Mouse (Mus musculus) embryonic facial prominence, embryonic 10.5 days (tissue): ENCODE measurements around the gene Cldn19. TPM values are rescaled to one million over a fixed set of nuclear protein-coding genes. Genes with fewer than 3 reads are reported as not detected.
A peak's percentile ranks its signal among the peaks of the same experiment; 100 is the strongest.

Source experiments
- DNase-seq: peaks from one replicate; pipeline ENCODE4 v3.0.0-alpha.2; 2017; ENCODE audit warnings: low spot score
- H3K27ac ChIP-seq: fragments of 300-500 bp; sonication (generic); replicated peaks from 2 replicates; pipeline ENCODE4 v1.5.1; 2016; ENCODE audit warnings: mild to moderate bottlenecking
- H3K27me3 ChIP-seq: fragments of 300-500 bp; sonication (generic); replicated peaks from 2 replicates; pipeline ENCODE4 v1.6.1; 2016; ENCODE audit warnings: low read depth, mild to moderate bottlenecking; ENCODE audit not compliant: poor library complexity, severe bottlenecking
- H3K36me3 ChIP-seq: fragments of 300-500 bp; sonication (generic); replicated peaks from 2 replicates; pipeline ENCODE4 v1.6.1; 2016; ENCODE audit warnings: mild to moderate bottlenecking, moderate library complexity
- H3K4me1 ChIP-seq: fragments of 300-500 bp; sonication (generic); 2 replicates; pipeline ENCODE4 v1.6.1; 2016
- H3K4me3 ChIP-seq: fragments of 300-500 bp; sonication (generic); 2 replicates; pipeline ENCODE4 v1.5.1; 2016; ENCODE audit warnings: mild to moderate bottlenecking, moderate library complexity
- H3K9me3 ChIP-seq: fragments of 300-500 bp; sonication (generic); 2 replicates; pipeline ENCODE4 v1.6.1; 2016; ENCODE audit warnings: mild to moderate bottlenecking
- WGBS: fragments of 180-500 bp; shearing (Covaris S2); methylation state at CpG from one replicate; pipeline ENCODE4 v1.1.7; 2016; 5-methylcytosine and 5-hydroxymethylcytosine counted together
- polyA plus RNA-seq: library from polyadenylated mRNA; unstranded; fragments of >200 nt; fragmentation: Nextera tagmentation; extraction: Ambion mirVana; gene quantifications from 2 replicates; pipeline ENCODE4 v1.2.1, GENCODE M21; 2016

Gene Cldn19
- polyA plus RNA-seq, 1 experiment from 2014 or later: not detected

DNA sequence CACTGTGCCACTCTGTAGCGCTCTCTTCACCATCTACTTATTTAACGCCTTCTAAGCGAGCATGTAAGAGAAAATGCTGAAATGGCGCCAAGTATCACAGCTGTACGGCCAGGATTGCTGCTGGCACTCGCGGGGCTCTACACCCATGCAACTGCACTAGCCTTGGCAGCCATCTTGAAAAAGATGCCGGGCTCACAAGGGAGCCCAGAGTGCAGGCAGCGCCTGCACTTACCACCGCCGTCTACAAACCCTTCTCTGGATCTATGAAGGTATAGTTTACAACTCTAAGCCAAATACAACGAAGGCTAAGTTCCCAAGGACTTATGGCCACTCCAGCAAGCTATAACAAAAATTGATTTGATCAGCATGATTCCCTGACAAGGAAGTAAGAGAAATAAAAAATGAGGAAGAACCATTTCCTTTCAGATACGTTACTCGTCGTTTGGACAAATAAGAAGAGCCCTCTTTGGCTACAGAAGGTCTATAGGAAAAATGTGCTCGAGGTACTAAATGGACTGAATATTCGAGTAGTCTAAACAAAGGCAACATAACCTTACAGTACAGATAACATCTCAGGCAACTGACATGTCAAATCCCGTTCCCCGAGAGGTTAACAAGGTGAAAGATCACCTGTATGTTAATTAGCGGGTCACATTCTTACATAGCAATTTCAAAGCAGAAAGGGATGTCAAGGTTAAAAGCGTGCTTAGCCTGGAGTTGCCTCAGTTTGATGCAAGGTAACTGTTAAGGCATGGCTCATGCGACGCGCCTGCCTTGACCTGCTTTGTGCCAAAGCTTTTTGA lies 37.8 kb downstream of the Cldn19 start:
- Histone ChIP-seq H3K36me3 (peaks cover 47% of the 10 kb centered on the region), H3K27ac (peak overlapping the region; percentile 98)
- 3% methylated on average over 24 of the region's 24 CpGs for WGBS

DNA sequence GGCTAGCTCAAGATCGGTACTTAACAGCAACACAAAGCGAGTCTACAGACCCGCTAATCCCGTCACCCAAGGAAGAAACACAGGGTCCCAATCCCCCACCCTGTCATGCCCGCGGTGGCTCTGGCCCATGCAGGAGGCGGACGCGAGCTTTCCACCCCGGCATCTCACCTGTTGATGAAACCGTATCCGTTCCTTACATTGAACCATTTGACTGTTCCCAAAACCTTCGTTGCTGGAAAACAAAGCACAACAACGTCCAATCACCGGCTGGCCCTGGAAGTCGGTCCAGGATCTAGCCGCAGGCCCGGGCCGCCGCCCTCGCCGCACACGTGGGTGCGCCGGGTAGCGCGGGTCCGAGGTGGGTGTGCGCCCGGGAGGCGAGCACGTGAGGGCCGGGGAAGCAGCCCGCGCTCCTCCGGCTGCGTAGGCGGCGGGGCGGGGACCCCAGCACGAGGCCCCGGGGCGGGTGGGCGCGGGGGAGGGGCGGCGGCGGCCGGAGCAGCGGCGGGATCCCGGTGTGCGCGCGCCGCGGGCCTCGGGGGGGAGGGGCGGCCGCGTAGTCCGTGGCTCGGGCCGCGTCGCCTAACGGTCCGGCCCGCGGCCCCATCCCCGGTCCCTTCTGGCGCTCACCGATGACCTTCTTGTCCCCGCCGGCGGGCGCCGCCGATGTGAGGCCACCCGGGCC lies 38.5 kb downstream of the Cldn19 start:
- under 1% methylated on average over 78 of the region's 80 CpGs for WGBS
- Histone ChIP-seq H3K9me3 (no peaks in the 10 kb centered on the region), H3K36me3 (peaks cover 39% of the 10 kb centered on the region), H3K4me1 (peaks cover 27% of the 10 kb centered on the region), H3K27me3 (no peaks in the 10 kb centered on the region), H3K27ac (peak overlapping the region; percentile 98), H3K4me3 (peak overlapping the region; percentile 82)
- DNase-seq: peak; percentile 72

More for the DNA sequence above, 37.8 kb downstream of the Cldn19 start:
- DNase-seq: peak; percentile 56
- Histone ChIP-seq H3K9me3 (no peaks in the 10 kb centered on the region), H3K4me1 (peaks cover 27% of the 10 kb centered on the region), H3K27me3 (no peaks in the 10 kb centered on the region), H3K4me3 (peak overlapping the region; percentile 82)

DNA sequence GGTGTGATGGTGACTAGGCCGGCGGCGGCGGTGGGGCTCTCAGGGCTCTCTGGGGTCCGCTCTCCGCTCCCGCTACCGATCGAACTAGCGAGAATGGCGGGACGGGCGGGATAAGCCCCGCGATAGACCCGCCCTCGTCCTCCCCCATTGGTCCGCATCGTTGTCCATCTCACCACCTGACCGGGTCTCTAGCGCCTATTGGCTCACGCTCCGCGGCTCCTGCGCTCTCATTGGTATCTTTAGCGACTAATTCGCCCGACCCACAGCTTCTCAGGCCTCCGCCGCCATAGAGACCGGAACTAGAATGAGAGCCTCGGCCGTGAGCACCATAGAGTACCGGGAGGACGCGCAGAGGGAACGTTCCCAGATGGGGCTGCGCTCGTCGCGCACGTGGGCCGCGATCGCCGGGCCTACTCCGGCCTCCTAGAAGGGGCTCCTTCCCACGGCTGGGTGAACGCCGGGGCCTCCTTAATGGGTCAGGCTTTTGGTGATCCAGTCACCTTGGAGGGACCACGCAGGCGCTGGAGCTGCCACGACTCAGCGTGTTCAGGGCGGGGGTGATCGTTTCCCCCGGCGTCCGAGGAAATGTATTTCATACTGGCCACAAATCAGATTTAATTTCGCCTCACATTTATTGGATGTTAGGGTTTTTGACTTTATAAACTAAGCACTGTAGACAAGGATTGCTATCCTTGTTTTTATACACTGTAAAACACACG lies 39.4 kb downstream of the Cldn19 start, which contains the start of gene Ybx1:
Gene Ybx1 (minus strand): TSS at position 190 of the 719 bp plus-strand sequence.
- Histone ChIP-seq H3K27ac (peak within 1 kb of the TSS; percentile 98), H3K27me3 (no peaks in the 10 kb centered on the region), H3K4me1 (peaks cover 27% of the 10 kb centered on the region), H3K36me3 (peaks cover 33% of the 10 kb centered on the region), H3K9me3 (no peaks in the 10 kb centered on the region), H3K4me3 (peak within 1 kb of the TSS; percentile 82)
- WGBS: under 1% methylated on average over 61 of the region's 61 CpGs
- DNase-seq: peak; percentile 99

DNA sequence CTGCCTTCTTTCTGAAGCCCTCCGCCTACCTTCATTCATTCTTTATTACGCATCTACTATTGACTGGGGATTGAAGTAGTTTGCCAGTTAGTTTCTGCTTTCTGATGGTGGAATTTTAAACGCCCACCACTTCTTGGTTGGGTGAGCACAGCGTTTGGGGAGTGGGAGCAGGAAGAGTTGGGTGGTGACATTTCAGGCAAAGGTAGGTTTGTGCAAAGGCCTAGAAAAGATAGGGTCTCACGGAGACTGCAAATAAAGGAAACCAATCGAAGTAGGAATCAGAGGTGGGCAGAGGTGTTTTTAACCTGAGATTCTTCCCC lies 39.9 kb downstream of the Cldn19 start:
- WGBS: 12% methylated on average over 6 of the region's 6 CpGs
- Histone ChIP-seq H3K9me3 (no peaks in the 10 kb centered on the region), H3K27me3 (no peaks in the 10 kb centered on the region), H3K4me3 (peak overlapping the region; percentile 82), H3K27ac (peak overlapping the region; percentile 98), H3K36me3 (peaks cover 27% of the 10 kb centered on the region), H3K4me1 (peaks cover 27% of the 10 kb centered on the region)
- peak; percentile 19 for DNase-seq

DNA sequence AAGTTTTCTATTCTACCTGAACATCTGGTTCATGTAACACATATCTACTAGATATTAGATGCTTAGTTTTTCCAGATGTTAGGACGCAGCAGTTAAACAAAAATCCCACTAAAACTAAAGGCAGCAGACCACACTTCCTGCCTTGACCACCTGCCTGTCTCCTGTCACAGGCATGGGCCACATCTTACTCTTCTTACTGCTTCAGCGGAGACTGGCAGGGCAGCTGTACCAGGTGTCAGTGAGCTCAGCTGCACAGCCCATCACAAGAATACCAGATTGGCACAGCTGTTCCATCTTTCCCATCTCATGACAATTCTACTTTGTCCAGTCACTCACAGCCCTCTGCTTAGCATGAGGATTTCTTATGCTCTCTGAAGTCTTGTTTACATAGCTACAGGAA lies 42.1 kb downstream of the Cldn19 start:
- 72% methylated on average over 2 of the region's 2 CpGs for WGBS

DNA sequence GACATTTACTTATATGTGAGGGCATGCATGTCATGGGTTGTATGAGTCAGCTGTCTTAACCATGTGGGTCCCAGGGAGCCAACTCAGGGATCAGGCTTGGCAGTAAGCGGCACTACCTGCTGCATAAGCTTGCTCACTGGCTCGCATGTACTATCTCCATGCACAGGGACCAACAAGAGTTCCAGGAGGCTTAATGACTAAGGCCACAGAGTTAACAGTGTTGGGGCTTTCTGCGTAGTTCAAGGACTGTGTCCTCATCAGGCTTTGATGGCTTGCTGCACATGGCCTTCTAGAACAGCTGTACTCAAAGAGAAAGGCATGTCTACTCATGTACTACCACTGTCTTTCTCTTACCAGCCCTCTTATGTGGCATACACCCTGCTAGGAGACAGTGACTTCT lies 45.5 kb downstream of the Cldn19 start:
- H3K27ac ChIP-seq: no peak overlapping the region
- no peaks in the 10 kb centered on the region for H3K27me3 ChIP-seq
- H3K9me3 ChIP-seq: no peaks in the 10 kb centered on the region
- no peak overlapping the region for H3K4me3 ChIP-seq
- 93% methylated on average over 3 of the region's 3 CpGs for WGBS
- peaks cover 14% of the 10 kb centered on the region for H3K36me3 ChIP-seq
- H3K4me1 ChIP-seq: peaks cover under 1% of the 10 kb centered on the region; the same call in 1 of the 2 replicates
- no peak for DNase-seq

More for the DNA sequence above, 42.1 kb downstream of the Cldn19 start:
- no peak overlapping the region for H3K27ac ChIP-seq
- DNase-seq: no peak
- peaks cover 9% of the 10 kb centered on the region for H3K36me3 ChIP-seq
- H3K9me3 ChIP-seq: no peaks in the 10 kb centered on the region
- no peak overlapping the region for H3K4me3 ChIP-seq
- peaks cover 13% of the 10 kb centered on the region for H3K4me1 ChIP-seq
- H3K27me3 ChIP-seq: no peaks in the 10 kb centered on the region

DNA sequence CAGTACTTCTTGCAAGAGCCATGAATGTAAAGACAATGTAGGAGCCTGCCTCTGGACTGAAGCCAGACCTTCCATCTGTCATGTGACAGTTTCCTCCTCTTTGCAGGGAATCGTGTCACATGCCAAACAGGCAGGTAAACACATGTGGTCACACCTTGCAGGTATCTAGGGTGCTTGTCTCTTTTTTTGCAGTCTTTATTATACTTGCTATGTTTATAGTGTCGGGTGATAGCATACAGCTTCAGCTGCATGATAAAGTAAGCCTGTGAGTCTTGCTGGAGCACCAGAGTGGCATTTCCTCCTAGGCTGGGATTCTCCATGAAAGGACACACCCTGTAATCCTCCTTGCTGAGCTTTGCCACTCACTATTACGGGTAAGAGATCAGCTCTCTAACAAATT lies 46.6 kb downstream of the Cldn19 start:
- Histone ChIP-seq H3K9me3 (no peaks in the 10 kb centered on the region), H3K36me3 (peaks cover 24% of the 10 kb centered on the region), H3K4me3 (no peak overlapping the region), H3K4me1 (no peaks in the 10 kb centered on the region), H3K27me3 (no peaks in the 10 kb centered on the region), H3K27ac (no peak overlapping the region)
- no peak for DNase-seq
- WGBS: 83% methylated on average over 3 of the region's 3 CpGs

DNA sequence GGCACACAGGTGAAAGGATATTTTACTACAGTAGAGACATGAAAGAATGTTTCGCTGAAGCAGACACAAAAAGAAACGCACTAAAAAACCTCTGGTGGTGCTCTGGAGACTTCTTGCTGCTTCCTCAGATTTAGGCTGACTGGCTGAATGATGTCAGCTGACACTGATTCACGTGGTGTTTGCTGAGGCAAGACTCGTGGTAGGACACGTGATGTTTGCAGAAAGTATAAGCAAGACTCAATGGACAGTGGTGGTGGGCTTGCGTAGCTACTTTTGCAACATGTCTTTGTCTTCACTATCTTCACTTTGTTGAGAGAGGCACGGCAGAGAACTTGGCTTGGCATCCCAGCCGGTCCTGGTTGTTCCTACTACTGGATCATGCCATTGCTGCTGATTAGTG lies 48.1 kb downstream of the Cldn19 start:
- no peaks in the 10 kb centered on the region for H3K27me3 ChIP-seq
- H3K4me1 ChIP-seq: no peaks in the 10 kb centered on the region
- peaks cover 40% of the 10 kb centered on the region for H3K36me3 ChIP-seq
- WGBS: 91% methylated on average over 8 of the region's 8 CpGs
- no peak overlapping the region for H3K27ac ChIP-seq
- no peaks in the 10 kb centered on the region for H3K9me3 ChIP-seq
- DNase-seq: no peak
- no peak overlapping the region for H3K4me3 ChIP-seq

DNA sequence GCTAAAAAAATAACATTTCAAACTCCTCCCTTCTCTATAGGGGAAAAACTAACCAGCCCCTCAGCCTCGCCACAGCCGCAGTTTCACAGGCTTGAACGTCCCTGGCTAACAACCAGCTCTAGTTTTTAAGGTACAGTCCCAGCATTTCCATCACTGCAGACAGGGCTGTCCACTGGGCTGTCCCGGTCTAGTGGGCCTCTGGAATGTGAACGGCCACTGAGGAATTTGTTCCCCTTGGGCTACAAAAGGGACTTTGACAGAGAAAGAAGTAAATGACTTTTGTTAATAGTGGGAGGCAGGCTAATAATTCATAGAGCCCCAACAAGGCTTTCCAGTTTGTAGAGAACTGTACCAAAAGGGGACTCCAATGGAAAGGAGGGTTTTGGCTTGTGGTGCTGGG lies 50.2 kb downstream of the Cldn19 start:
- DNase-seq: no peak
- WGBS: 71% methylated on average over 5 of the region's 5 CpGs
- H3K4me1 ChIP-seq: no peaks in the 10 kb centered on the region
- H3K27ac ChIP-seq: no peak overlapping the region
- no peak overlapping the region for H3K4me3 ChIP-seq
- no peaks in the 10 kb centered on the region for H3K9me3 ChIP-seq
- no peaks in the 10 kb centered on the region for H3K27me3 ChIP-seq
- peaks cover 57% of the 10 kb centered on the region for H3K36me3 ChIP-seq

Other genes with a start within 250 kb of the Cldn19 start
- gene Slc2a1, start 146.7 kb upstream of the Cldn19 start, polyA plus RNA-seq: 140 and 166 TPM in 2 replicates
- 11.4 and 13.9 TPM in 2 replicates for gene Zfp691, start 81.2 kb upstream of the Cldn19 start, polyA plus RNA-seq
- 7.2 and 7.4 TPM in 2 replicates for gene Ermap, start 65.4 kb upstream of the Cldn19 start, polyA plus RNA-seq
- gene Svbp, start 60.1 kb upstream of the Cldn19 start, polyA plus RNA-seq: 132 and 139 TPM in 2 replicates
- 0.25 TPM in 1 of 2 replicates, not detected in the other for gene Tmem269, start 37.2 kb upstream of the Cldn19 start, polyA plus RNA-seq
- 40.1 and 40.2 TPM in 2 replicates for gene AU022252, start 22.7 kb upstream of the Cldn19 start, polyA plus RNA-seq
- 18.5 and 19.6 TPM in 2 replicates for gene P3h1, start 22.5 kb upstream of the Cldn19 start, polyA plus RNA-seq
- gene Ybx1, start 39.2 kb downstream of the Cldn19 start, polyA plus RNA-seq: 980 and 1,001 TPM in 2 replicates
- gene Ppih, start 65.1 kb downstream of the Cldn19 start, polyA plus RNA-seq: 150 and 155 TPM in 2 replicates
- gene Ccdc30, start 160.1 kb downstream of the Cldn19 start, polyA plus RNA-seq: 5.1 and 6.4 TPM in 2 replicates
- 33.2 and 35.3 TPM in 2 replicates for gene Ppcs, start 167.0 kb downstream of the Cldn19 start, polyA plus RNA-seq
- 0.15 and 0.36 TPM in 2 replicates for gene Zmynd12, start 167.4 kb downstream of the Cldn19 start, polyA plus RNA-seq
- 1.9 TPM in 2 replicates for gene Rimkla, start 237.2 kb downstream of the Cldn19 start, polyA plus RNA-seq